Mouse (Mus musculus) intestine, postnatal 0 days (tissue): Measurements from ENCODE around the gene Tbxas1. TPM values are rescaled to one million over a fixed set of nuclear protein-coding genes. Genes with fewer than 3 reads are reported as not detected.
A peak's percentile ranks its signal among the peaks of the same experiment; 100 is the strongest.

Experiments used
- ATAC-seq: fragments of 200-750 bp; cut with Nextera tagmentation; 2 replicates; pipeline ENCODE4 v1.8.0; 2017; ENCODE audit warnings: mild to moderate bottlenecking, moderate TSS enrichment, moderate library complexity
- H3K27ac ChIP-seq: fragments of 300-500 bp; sonication (generic); 2 replicates; pipeline ENCODE4 v1.5.1; 2014; ENCODE audit warnings: mild to moderate bottlenecking, low read depth, low read length, moderate library complexity
- H3K27me3 ChIP-seq: fragments of 300-500 bp; sonication (generic); replicated peaks from 2 replicates; pipeline ENCODE4 v1.6.1; 2014; ENCODE audit warnings: low read length, mixed read lengths; ENCODE audit not compliant: control insufficient read depth, insufficient read depth
- H3K36me3 ChIP-seq: fragments of 300-500 bp; sonication (generic); 2 replicates; pipeline ENCODE4 v1.6.1; 2014; ENCODE audit warnings: mild to moderate bottlenecking, moderate library complexity; ENCODE audit not compliant: control insufficient read depth, insufficient read depth
- H3K4me1 ChIP-seq: fragments of 300-500 bp; sonication (generic); replicated peaks from 2 replicates; pipeline ENCODE4 v1.6.1; 2014; ENCODE audit warnings: antibody characterized with exemption, low read length, mixed read lengths; ENCODE audit not compliant: control insufficient read depth, insufficient read depth
- H3K4me2 ChIP-seq: fragments of 300-500 bp; sonication (generic); replicated peaks from 2 replicates; pipeline ENCODE4 v1.6.1; 2014; ENCODE audit warnings: low read depth, mild to moderate bottlenecking, moderate library complexity
- H3K4me3 ChIP-seq: fragments of 300-500 bp; sonication (generic); 2 replicates; pipeline ENCODE4 v1.5.1; 2014; ENCODE audit warnings: low read depth, low read length
- H3K9ac ChIP-seq: fragments of 300-500 bp; sonication (generic); 2 replicates; pipeline ENCODE4 v1.6.1; 2014; ENCODE audit warnings: mild to moderate bottlenecking, low read depth, low read length
- H3K9me3 ChIP-seq: fragments of 300-500 bp; sonication (generic); 2 replicates; pipeline ENCODE4 v1.6.1; 2016; ENCODE audit warnings: mixed run types; ENCODE audit not compliant: control insufficient read depth
- CTCF ChIP-seq: sonication (generic); IDR thresholded peaks from 2 replicates; pipeline ENCODE4 v1.5.1; 2016; ENCODE audit warnings: low read depth, mild to moderate bottlenecking, control low read depth, antibody characterized with exemption, moderate library complexity
- WGBS: fragments of 180-500 bp; shearing (Covaris S2); extraction: QIAGEN DNeasy Blood & Tissue Kit; methylation state at CpG from one replicate; pipeline ENCODE4 v1.1.7; 2014; 5-methylcytosine and 5-hydroxymethylcytosine counted together
- polyA plus RNA-seq: library from polyadenylated mRNA; unstranded; fragments of >200 nt; fragmentation: Nextera tagmentation; extraction: Ambion mirVana; gene quantifications from 2 replicates; pipeline ENCODE4 v1.2.1, GENCODE M21; 2015

Gene Tbxas1
- polyA plus RNA-seq, 1 experiment from 2014 or later: 2.1 TPM

DNA sequence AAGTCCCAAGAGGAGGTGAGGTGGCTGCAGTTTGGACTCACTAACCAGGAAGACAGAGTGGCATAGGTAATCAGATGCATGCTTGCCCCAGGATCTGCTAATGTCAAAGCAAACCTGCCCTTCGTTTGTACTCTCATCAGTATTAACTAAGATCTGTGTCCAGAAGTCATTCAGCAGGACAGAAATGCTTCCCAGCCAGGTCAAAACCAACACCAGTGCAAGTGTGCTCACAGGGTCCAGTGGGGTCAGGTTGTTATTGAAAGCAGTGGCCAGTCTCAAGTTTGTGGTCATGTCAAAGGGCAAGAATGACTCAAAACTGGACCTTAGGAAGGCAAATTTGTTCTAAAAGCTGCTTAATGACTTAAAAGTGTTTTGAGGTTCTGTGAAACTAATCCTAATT lies 8.8 kb upstream of the Tbxas1 start:
- H3K9me3 ChIP-seq: no peaks in the 10 kb centered on the region
- 45% methylated on average over 1 of the region's 1 CpGs for WGBS
- ATAC-seq: no peak

GRCm38 (mm10) chr6:38866761-38867160 lies 8.4 kb upstream of the Tbxas1 start:
- no peak overlapping the region for H3K4me3 ChIP-seq
- no peaks in the 10 kb centered on the region for H3K9me3 ChIP-seq
- 42% methylated on average over 2 of the region's 2 CpGs for WGBS
- ATAC-seq: no peak
- H3K4me2 ChIP-seq: no peak overlapping the region
- TF ChIP-seq CTCF: no peak
- no peaks in the 10 kb centered on the region for H3K27me3 ChIP-seq
- no peaks in the 10 kb centered on the region for H3K36me3 ChIP-seq
- H3K4me1 ChIP-seq: peaks cover 14% of the 10 kb centered on the region
- no peak overlapping the region for H3K27ac ChIP-seq
- no peak overlapping the region for H3K9ac ChIP-seq

More for the DNA sequence above, 8.8 kb upstream of the Tbxas1 start:
- no peak overlapping the region for H3K4me2 ChIP-seq
- TF ChIP-seq CTCF: no peak
- no peak overlapping the region for H3K9ac ChIP-seq
- peaks cover 14% of the 10 kb centered on the region for H3K4me1 ChIP-seq
- peak overlapping the region; percentile 24; the same call in 1 of the 2 replicates for H3K27ac ChIP-seq
- no peak overlapping the region for H3K4me3 ChIP-seq
- no peaks in the 10 kb centered on the region for H3K27me3 ChIP-seq
- no peaks in the 10 kb centered on the region for H3K36me3 ChIP-seq

DNA sequence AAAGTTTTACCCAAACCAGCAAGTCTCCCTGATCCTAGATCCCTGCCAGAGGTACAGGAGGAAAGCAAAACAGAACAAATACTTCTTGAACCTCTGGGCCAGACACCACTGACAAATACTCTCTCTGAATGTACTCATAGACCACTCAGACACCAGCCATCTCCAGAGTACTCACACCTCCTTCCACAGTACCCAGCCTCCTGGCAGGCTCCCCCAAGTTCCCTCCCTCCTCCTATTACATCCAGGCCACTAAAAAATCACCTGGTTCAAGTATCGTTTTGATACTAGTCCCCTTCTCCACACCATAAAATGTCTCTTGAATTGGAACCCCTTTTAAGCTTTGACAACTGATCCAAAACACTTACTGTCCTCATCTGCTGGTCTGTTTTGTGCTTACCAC lies 7.9 kb upstream of the Tbxas1 start:
- no peak for TF ChIP-seq CTCF
- Histone ChIP-seq H3K9me3 (no peaks in the 10 kb centered on the region), H3K27me3 (no peaks in the 10 kb centered on the region), H3K27ac (peak overlapping the region; percentile 3; the same call in 1 of the 2 replicates), H3K4me1 (peaks cover 14% of the 10 kb centered on the region), H3K9ac (no peak overlapping the region), H3K36me3 (no peaks in the 10 kb centered on the region), H3K4me3 (no peak overlapping the region), H3K4me2 (no peak overlapping the region)
- ATAC-seq: no peak
- 56% methylated on average over 1 of the region's 1 CpGs for WGBS

DNA sequence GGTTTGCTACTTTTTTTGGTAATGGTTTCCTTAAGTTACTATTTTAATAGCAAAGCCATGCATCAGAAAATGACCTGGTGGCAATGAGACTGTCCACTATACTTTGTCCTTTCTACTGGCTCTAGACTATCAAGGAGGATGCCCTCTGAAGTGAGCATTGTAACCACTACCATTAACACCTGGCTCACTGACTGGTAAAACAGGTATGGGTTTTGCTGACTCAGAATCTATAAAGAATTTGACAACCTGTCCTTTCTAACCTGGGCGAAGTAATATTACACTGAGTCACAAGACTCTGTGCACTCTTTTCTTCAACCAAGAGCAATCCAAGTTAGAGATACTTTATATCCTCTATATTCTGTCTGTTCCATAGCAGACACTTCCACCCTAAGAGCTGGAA lies 6.2 kb upstream of the Tbxas1 start:
- Histone ChIP-seq H3K9ac (no peak overlapping the region), H3K4me2 (no peak overlapping the region), H3K9me3 (no peaks in the 10 kb centered on the region), H3K27ac (no peak overlapping the region), H3K36me3 (no peaks in the 10 kb centered on the region), H3K4me1 (peaks cover 14% of the 10 kb centered on the region), H3K27me3 (no peaks in the 10 kb centered on the region), H3K4me3 (no peak overlapping the region)
- peak; percentile 65 for ATAC-seq
- 41% methylated on average over 1 of the region's 1 CpGs for WGBS
- no peak for TF ChIP-seq CTCF

DNA sequence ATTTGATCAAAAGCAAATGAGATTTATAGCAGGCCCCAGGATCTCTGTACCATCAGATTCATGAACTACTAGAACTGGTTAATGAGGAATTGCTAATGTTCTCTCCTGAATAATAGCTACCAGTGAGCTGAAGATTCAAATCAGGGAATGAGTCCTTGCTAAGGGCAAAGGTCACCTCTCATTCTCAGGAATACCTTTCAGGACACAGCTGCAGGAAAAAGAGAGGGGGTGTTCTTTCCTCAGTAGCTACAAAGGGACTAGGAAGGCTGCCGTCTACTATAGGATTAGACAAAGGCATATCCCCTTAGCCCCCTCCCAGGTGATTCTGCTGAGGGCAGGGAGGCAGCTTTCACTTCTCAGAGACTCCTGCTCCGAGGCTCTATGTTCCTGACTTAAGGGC lies 5.1 kb upstream of the Tbxas1 start:
- H3K9ac ChIP-seq: no peak overlapping the region
- H3K9me3 ChIP-seq: no peaks in the 10 kb centered on the region
- H3K4me3 ChIP-seq: no peak overlapping the region
- H3K4me2 ChIP-seq: 0 out of 2 replicates have a peak overlapping the region, but pooled peaks have one; percentile 6
- no peaks in the 10 kb centered on the region for H3K36me3 ChIP-seq
- H3K27ac ChIP-seq: no peak overlapping the region
- peaks cover 13% of the 10 kb centered on the region for H3K4me1 ChIP-seq
- no peak for TF ChIP-seq CTCF
- WGBS: 29% methylated on average over 2 of the region's 2 CpGs
- no peaks in the 10 kb centered on the region for H3K27me3 ChIP-seq
- ATAC-seq: no peak

DNA sequence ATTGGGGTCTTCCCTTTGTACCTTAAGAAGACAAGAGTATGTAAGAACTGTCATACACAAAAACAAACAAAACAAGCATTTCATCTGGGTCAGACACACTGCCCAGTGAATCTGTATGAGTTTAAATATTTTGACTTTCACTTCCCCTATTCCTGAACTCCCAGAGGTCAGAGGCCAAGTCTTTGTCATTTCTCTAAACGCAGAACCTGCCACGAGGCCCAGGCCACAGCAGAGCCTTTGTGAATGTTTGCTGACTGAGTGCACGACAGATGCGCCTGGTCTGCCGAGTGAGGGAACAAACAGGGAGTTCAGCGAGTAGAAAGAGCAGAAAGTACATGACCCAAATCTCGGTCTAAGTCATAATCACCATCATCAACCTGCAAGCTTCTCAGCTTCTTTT lies 4.2 kb upstream of the Tbxas1 start:
- no peak for TF ChIP-seq CTCF
- no peaks in the 10 kb centered on the region for H3K9me3 ChIP-seq
- H3K4me3 ChIP-seq: no peak overlapping the region
- no peak for ATAC-seq
- H3K9ac ChIP-seq: no peak overlapping the region
- H3K27me3 ChIP-seq: no peaks in the 10 kb centered on the region
- 21% methylated on average over 7 of the region's 7 CpGs for WGBS
- H3K4me1 ChIP-seq: peaks cover 9% of the 10 kb centered on the region
- no peak overlapping the region for H3K4me2 ChIP-seq
- no peak overlapping the region for H3K27ac ChIP-seq
- no peaks in the 10 kb centered on the region; the same call in 1 of the 2 replicates for H3K36me3 ChIP-seq

- no peaks in the 10 kb centered on the region; the same call in 1 of the 2 replicates for H3K36me3 ChIP-seq
- no peaks in the 10 kb centered on the region for H3K27me3 ChIP-seq
- ATAC-seq: no peak
- peaks cover 6% of the 10 kb centered on the region; the same call in 1 of the 2 replicates for H3K4me1 ChIP-seq
- WGBS: 30% methylated on average over 1 of the region's 1 CpGs
- peak overlapping the region; percentile 10; the same call in 1 of the 2 replicates for H3K27ac ChIP-seq
- H3K4me3 ChIP-seq: 0 out of 2 replicates have a peak overlapping the region, but pooled peaks have one; percentile 98
- H3K9ac ChIP-seq: no peak overlapping the region
- H3K4me2 ChIP-seq: peak overlapping the region; percentile 77
- H3K9me3 ChIP-seq: no peaks in the 10 kb centered on the region
- no peak for TF ChIP-seq CTCF
Observed at GRCm38 (mm10) chr6:38873316-38873715, 1.9 kb upstream of the Tbxas1 start.
